Mouse (Mus musculus): ENCODE data around the gene Cwc22. TPM values are rescaled to one million over a fixed set of nuclear protein-coding genes. Genes with fewer than 3 reads are reported as not detected.

Cwc22 gene
- polyA plus RNA-seq, 1 experiment from 2014 or later = 33.0 TPM

DNA sequence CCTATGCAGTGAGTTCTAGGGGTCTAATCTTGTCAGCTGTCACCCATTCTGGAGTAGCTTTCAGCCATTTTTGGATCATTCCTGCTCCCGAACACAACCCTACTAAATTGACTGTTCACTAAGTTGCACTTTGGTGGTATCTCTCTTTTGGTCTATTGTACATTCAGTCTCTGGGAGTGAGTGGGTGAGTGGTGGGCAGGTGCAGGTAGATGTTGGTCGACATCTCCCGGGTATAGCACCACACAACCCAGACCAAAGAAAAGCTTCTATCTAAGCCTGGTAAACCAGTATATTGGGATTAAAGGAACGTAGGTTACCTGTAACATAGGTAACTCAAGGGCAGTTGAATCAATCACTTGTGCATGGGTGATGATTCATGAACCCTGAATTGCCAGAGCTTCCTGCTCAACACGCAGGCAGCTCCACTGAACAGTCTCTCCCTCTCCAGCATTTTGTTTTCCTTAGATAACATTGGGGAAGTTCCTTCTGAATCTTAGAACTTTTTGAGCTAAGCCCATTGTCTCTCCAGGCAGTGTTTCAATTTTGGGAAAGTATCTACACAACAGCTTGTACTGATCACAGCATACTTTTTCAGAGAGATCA is 55.2 kb downstream of the Cwc22 start:
- no peak overlapping the region for H3K4me3 ChIP-seq
- H3K27me3 ChIP-seq (replicated peaks) = no peaks in the 10 kb centered on the region
- peaks cover 26% of the 10 kb centered on the region for H3K36me3 ChIP-seq
- no peak overlapping the region for H3K27ac ChIP-seq
- H3K4me2 ChIP-seq (replicated peaks) = no peak overlapping the region
- no peak for ATAC-seq (ENCODE audit: low FRiP score, low read depth)
- no peaks in the 10 kb centered on the region for H3K4me1 ChIP-seq
- H3K9me3 ChIP-seq = no peaks in the 10 kb centered on the region
- 93% methylated on average over 5 of the region's 5 CpGs for WGBS
- no peak overlapping the region for H3K9ac ChIP-seq

DNA sequence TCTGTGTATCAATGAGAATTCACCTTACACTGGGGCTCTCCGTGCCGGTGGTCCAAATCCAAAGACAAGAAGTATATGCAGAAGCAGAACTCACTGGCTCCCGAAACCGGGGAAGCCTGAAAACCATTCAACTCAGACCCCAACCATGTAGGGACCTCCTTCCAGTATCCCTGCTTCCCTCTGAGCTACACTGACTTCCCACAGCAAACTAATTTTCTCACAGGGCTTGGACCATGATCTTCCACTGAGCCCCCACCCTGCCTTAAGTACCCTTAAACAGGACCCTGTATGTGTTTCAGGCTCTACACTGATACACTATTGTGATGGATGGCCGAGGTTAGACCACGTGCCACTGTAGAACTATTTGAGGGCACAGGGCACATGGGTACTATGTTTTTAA is 56.2 kb downstream of the Cwc22 start:
- WGBS = 95% methylated on average over 6 of the region's 6 CpGs

DNA sequence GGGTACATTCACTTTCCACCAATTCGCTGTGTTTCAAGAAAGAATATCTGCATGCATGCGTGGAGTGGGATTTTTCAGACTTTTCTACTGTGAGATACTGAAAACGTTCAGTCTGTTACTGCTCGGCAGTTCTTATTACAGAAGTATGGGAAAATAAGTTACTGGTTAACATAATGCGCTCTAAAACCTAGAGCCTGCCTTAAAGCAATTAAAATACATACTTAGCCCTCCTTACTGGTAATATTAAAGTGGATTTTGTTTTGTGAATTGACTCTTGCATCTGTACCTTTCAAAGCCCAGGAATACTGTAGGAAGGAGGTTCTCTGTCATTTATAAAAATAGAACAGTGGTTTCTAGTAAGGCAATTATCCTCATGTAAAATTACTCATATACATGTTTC is 56.8 kb downstream of the Cwc22 start:
- H3K4me3 ChIP-seq = no peak overlapping the region
- 94% methylated on average over 5 of the region's 5 CpGs for WGBS
- H3K9ac ChIP-seq = no peak overlapping the region
- no peak for ATAC-seq (ENCODE audit: low FRiP score, low read depth)
- H3K4me2 ChIP-seq (replicated peaks) = no peak overlapping the region
- no peaks in the 10 kb centered on the region for H3K9me3 ChIP-seq
- no peak overlapping the region for H3K27ac ChIP-seq
- H3K36me3 ChIP-seq = peaks cover 18% of the 10 kb centered on the region
- no peaks in the 10 kb centered on the region for H3K27me3 ChIP-seq (replicated peaks)
- no peaks in the 10 kb centered on the region for H3K4me1 ChIP-seq

More for the DNA sequence above, 56.2 kb downstream of the Cwc22 start:
- Histone ChIP-seq H3K27me3 (replicated peaks) (no peaks in the 10 kb centered on the region), H3K4me2 (replicated peaks) (no peak overlapping the region), H3K36me3 (peaks cover 24% of the 10 kb centered on the region), H3K9ac (no peak overlapping the region), H3K4me3 (no peak overlapping the region), H3K27ac (no peak overlapping the region), H3K9me3 (no peaks in the 10 kb centered on the region), H3K4me1 (no peaks in the 10 kb centered on the region)
- ATAC-seq (ENCODE audit: low FRiP score, low read depth) = no peak

DNA sequence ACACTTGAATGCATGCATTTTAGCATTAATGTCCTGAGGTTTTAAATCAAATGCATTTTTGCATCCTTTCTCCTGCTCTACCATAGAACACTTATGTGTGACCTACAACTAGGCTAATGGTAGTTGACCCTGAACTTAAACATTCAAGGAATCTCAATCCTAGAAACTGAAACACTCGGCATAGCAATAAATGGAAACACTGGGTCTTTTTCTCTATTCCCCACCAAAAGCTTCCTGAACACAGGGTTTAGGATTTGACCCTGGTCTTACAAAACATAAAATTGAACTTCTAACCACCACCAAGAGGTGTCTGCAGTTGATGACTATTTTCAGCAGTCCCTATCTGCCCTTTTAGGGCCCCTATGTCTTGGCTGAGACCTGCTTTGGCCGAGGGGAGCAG is 57.3 kb downstream of the Cwc22 start:
- Histone ChIP-seq H3K4me3 (no peak overlapping the region), H3K36me3 (peaks cover 14% of the 10 kb centered on the region), H3K27ac (no peak overlapping the region), H3K27me3 (replicated peaks) (no peaks in the 10 kb centered on the region), H3K4me1 (no peaks in the 10 kb centered on the region), H3K9ac (no peak overlapping the region), H3K4me2 (replicated peaks) (no peak overlapping the region), H3K9me3 (no peaks in the 10 kb centered on the region)
- ATAC-seq (ENCODE audit: low FRiP score, low read depth) = no peak
- WGBS = 86% methylated on average over 2 of the region's 2 CpGs

DNA sequence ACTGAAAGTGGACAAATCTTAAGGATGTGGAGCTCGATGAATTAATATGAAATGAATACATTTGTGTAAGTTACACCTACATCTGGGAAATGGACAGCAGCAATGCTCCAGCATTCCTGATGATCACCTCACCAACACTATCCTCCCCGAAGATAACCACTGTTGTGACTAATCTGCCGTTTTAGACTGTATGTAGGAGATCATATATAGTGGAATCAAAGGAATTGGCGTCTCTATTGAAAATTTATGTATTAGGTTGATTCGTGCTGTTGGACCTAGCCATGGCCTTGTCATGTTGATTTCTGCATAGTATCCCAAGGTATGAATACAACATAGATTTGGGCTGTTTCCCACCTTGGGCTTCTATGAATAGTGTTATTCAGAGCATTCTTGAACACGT is 58.1 kb downstream of the Cwc22 start:
- 90% methylated on average over 6 of the region's 6 CpGs for WGBS
- ATAC-seq (ENCODE audit: low FRiP score, low read depth) = no peak
- no peak overlapping the region for H3K4me2 ChIP-seq (replicated peaks)
- H3K9ac ChIP-seq = no peak overlapping the region
- no peaks in the 10 kb centered on the region for H3K27me3 ChIP-seq (replicated peaks)
- H3K27ac ChIP-seq = no peak overlapping the region
- no peaks in the 10 kb centered on the region for H3K4me1 ChIP-seq
- no peak overlapping the region for H3K4me3 ChIP-seq
- peaks cover 7% of the 10 kb centered on the region for H3K36me3 ChIP-seq
- H3K9me3 ChIP-seq = no peaks in the 10 kb centered on the region

DNA sequence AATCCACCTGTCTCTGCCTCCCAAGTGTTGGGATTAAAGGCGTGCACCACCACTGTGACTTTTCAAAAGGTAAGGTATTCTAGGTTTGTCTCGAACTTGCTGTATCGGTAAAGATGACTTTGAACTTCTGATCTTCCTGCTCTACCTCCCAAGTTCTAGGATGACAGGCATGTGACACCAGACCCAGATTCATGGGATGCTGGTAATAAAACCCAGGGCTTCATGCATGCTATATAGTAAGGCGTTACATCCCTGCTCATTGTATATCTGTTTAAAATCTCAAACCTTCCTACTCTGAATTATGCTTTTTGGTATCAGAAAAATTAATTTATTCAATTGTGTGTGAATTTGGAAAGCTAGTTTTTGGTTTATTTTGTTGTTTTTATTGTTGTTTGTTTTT is 59.0 kb downstream of the Cwc22 start:
- 91% methylated on average over 4 of the region's 4 CpGs for WGBS
- Histone ChIP-seq H3K9me3 (no peaks in the 10 kb centered on the region), H3K4me2 (replicated peaks) (no peak overlapping the region), H3K36me3 (no peaks in the 10 kb centered on the region), H3K27ac (no peak overlapping the region), H3K9ac (no peak overlapping the region), H3K4me3 (no peak overlapping the region), H3K4me1 (no peaks in the 10 kb centered on the region), H3K27me3 (replicated peaks) (no peaks in the 10 kb centered on the region)
- no peak for ATAC-seq (ENCODE audit: low FRiP score, low read depth)

DNA sequence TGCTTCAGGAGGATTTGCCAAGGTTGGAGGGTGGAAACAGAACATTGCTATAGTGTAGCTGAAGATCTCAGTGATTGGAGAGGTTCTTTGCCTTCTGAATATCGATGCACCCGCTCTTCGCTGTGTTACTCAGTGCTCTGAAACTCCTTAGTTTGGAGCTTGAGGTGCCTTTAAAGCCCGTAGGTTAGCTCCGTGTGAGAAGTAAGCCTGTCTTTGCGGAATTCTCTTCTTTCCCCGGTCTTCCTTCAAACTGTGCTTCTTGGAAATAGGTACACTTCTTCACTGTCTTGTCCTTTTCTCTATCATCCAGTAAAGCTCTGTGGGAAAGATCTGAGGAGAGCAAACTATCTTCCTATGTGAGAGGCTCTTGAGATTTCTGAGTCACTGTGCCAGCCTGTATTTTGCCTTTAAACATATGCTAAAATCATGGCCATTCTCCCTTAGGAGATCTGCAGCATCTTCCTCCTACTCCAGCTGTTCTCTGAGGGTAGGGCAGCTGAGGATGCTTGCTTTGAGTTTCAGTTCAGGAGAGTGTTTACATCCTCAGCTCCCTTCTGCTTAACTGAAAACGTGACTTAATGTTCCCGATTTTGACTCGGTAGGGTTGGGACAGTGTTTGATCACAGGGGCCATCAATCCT is 60.6 kb downstream of the Cwc22 start:
- ATAC-seq (ENCODE audit: low FRiP score, low read depth) = no peak
- no peak overlapping the region for H3K4me3 ChIP-seq
- H3K27ac ChIP-seq = no peak overlapping the region
- no peaks in the 10 kb centered on the region for H3K4me1 ChIP-seq
- WGBS = 88% methylated on average over 10 of the region's 10 CpGs
- no peaks in the 10 kb centered on the region for H3K9me3 ChIP-seq
- no peaks in the 10 kb centered on the region for H3K27me3 ChIP-seq (replicated peaks)
- H3K4me2 ChIP-seq (replicated peaks) = no peak overlapping the region
- no peak overlapping the region for H3K9ac ChIP-seq
- no peaks in the 10 kb centered on the region for H3K36me3 ChIP-seq

DNA sequence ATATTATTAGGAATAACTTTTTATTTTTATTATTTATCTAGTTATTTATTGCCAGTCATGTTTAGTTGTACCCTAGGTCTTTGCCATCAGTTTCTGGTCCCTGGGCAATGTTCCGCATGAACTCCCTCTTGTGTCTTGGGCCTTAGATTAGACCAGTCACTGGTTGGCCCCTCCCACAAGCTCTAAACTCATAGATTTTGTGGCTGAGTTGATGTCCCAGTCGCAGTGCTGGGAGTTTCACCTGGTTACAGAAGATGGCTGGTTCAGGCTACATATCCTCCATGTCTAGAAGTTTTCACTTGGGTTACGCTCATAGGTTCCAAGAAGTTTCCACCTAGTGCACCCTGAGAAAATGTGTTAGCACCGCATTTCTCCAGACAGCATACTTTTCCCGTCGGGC is 61.1 kb downstream of the Cwc22 start:
- Histone ChIP-seq H3K4me1 (no peaks in the 10 kb centered on the region), H3K27me3 (replicated peaks) (no peaks in the 10 kb centered on the region), H3K9me3 (no peaks in the 10 kb centered on the region), H3K27ac (no peak overlapping the region), H3K4me2 (replicated peaks) (no peak overlapping the region), H3K9ac (no peak overlapping the region), H3K4me3 (no peak overlapping the region), H3K36me3 (no peaks in the 10 kb centered on the region)
- ATAC-seq (ENCODE audit: low FRiP score, low read depth) = no peak
- WGBS = 94% methylated on average over 6 of the region's 6 CpGs

DNA sequence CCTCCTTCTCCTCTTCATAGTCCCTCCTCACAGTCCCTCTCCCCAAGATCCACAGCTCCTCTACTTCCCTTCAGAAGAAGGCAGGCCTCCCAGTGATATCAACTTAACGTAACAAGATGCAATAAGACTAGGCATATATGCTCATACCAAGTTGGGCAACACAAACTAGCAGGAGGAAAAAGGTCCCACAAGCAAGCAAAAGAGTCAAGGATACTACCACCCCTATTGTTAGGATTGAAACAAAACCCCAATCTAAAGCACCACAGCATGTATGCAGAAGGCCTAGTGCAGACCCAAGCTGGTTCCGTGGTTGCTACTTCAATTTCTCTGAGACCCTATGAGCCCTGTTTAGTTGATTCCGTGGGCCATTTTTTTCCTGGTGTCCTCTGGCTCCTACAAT is 61.7 kb downstream of the Cwc22 start:
- no peaks in the 10 kb centered on the region for H3K9me3 ChIP-seq
- no peak overlapping the region for H3K4me2 ChIP-seq (replicated peaks)
- no peak overlapping the region for H3K4me3 ChIP-seq
- 89% methylated on average over 3 of the region's 3 CpGs for WGBS
- H3K9ac ChIP-seq = no peak overlapping the region
- no peak for ATAC-seq (ENCODE audit: low FRiP score, low read depth)
- no peaks in the 10 kb centered on the region for H3K36me3 ChIP-seq
- no peak overlapping the region for H3K27ac ChIP-seq
- no peaks in the 10 kb centered on the region for H3K4me1 ChIP-seq
- H3K27me3 ChIP-seq (replicated peaks) = no peaks in the 10 kb centered on the region

DNA sequence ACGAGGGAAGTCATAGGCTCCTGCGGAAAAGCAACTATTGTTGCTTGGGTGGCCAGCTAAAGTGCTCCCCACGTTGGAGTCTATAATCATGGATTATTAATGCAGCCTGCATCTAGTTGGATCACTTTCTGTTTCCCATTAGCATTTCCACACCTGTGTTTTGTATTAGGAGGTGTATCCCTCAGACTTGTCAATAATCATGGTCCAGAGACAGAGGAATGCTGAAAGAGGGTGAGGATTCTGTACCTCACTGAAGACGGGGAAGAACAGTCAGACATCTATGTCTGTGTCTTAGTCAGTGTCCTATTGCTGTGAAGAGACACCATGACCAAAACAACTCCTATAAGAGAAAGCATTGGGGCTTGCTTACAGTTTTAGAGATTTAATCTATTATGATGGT is 63.2 kb downstream of the Cwc22 start:
- Histone ChIP-seq H3K9me3 (no peaks in the 10 kb centered on the region), H3K4me2 (replicated peaks) (no peak overlapping the region), H3K27ac (no peak overlapping the region), H3K4me3 (no peak overlapping the region), H3K27me3 (replicated peaks) (no peaks in the 10 kb centered on the region), H3K9ac (no peak overlapping the region), H3K36me3 (no peaks in the 10 kb centered on the region), H3K4me1 (no peaks in the 10 kb centered on the region)
- no peak for ATAC-seq (ENCODE audit: low FRiP score, low read depth)
- WGBS = 86% methylated on average over 4 of the region's 4 CpGs

DNA sequence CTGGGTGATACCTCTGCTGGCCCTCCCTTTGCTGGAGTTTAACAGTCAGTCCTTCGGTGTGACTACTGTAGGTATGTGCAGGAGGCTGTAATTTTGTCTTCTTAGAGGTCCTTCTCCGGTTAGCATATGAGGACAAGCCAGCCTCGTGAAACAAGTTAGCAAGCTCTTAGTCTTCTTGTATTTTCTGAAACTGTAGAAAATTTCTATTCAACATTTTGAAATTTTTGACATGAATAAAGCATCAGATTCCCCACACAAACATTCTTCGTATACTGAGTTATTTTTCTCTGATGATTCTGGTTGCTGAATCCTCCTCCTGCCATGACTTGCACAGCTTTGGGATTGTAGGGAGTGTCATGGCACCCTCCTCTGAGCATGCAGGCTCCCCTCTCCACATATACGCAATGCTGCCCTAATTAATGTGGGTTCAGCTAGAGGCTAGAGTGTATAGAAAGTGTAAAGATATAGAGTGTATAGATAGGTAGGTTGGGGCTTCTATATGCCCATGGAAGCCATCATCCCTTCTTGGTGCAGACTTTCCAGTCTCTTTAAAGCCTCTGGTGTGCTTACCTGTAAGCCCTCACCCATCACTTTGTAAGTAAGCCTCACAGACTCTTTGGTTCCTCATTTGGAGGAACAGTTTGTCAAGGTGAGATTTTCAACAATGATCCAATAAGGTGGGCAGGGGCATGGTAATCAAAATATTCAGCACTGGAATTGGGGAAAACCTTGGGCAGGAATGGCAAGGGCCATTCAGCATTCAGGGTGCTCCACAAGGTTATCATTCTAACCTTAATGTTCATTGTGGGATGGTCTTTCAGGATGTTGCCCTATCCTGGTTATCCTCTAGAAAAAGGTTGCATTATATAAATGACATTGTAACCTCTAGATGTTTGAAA is 64.6 kb downstream of the Cwc22 start:
- Histone ChIP-seq H3K36me3 (no peaks in the 10 kb centered on the region), H3K4me2 (replicated peaks) (no peak overlapping the region), H3K9me3 (no peaks in the 10 kb centered on the region), H3K27ac (no peak overlapping the region), H3K4me1 (no peaks in the 10 kb centered on the region), H3K9ac (no peak overlapping the region), H3K27me3 (replicated peaks) (no peaks in the 10 kb centered on the region), H3K4me3 (no peak overlapping the region)
- WGBS = 88% methylated on average over 5 of the region's 5 CpGs
- ATAC-seq (ENCODE audit: low FRiP score, low read depth) = no peak

DNA sequence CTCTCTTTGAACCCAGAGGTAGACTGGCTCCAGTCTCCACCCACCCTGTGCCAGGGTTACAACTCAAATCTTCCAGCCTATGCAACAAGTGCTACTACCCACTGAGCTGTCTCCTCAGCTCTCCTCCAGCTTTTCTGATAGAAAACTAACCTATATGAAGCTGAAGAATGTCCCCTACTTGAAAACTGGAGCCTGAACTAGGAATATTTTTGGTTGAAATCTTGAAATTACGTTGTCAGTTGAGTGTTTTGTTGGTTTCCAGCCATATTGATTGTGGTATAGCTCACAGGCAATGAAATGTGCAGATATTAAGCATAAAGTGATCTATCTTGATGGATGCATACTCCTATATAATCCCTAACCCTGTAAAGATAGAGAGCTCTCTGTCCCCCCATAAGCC is 65.8 kb downstream of the Cwc22 start:
- Histone ChIP-seq H3K4me2 (replicated peaks) (no peak overlapping the region), H3K9me3 (no peaks in the 10 kb centered on the region), H3K4me1 (no peaks in the 10 kb centered on the region), H3K9ac (no peak overlapping the region), H3K27ac (no peak overlapping the region), H3K4me3 (no peak overlapping the region), H3K36me3 (no peaks in the 10 kb centered on the region), H3K27me3 (replicated peaks) (no peaks in the 10 kb centered on the region)
- WGBS = 90% methylated on average over 1 of the region's 1 CpGs
- ATAC-seq (ENCODE audit: low FRiP score, low read depth) = no peak
